Mouse (Mus musculus): Measurements from ENCODE around the gene Nrcam. TPM values are rescaled to one million over a fixed set of nuclear protein-coding genes. Genes with fewer than 3 reads are reported as not detected.
"Not testable (repeated sequence)": the region's sequence is repeated elsewhere in the genome, so short reads cannot be mapped to it uniquely, and the experiment has no call there.

Nrcam gene
- total RNA-seq (2021), result 1 to 10 TPM; 2.5 to 3.7 TPM
- long read RNA-seq, experiment 1, result 0 reads
- long read RNA-seq, experiment 2, result 0 reads

DNA sequence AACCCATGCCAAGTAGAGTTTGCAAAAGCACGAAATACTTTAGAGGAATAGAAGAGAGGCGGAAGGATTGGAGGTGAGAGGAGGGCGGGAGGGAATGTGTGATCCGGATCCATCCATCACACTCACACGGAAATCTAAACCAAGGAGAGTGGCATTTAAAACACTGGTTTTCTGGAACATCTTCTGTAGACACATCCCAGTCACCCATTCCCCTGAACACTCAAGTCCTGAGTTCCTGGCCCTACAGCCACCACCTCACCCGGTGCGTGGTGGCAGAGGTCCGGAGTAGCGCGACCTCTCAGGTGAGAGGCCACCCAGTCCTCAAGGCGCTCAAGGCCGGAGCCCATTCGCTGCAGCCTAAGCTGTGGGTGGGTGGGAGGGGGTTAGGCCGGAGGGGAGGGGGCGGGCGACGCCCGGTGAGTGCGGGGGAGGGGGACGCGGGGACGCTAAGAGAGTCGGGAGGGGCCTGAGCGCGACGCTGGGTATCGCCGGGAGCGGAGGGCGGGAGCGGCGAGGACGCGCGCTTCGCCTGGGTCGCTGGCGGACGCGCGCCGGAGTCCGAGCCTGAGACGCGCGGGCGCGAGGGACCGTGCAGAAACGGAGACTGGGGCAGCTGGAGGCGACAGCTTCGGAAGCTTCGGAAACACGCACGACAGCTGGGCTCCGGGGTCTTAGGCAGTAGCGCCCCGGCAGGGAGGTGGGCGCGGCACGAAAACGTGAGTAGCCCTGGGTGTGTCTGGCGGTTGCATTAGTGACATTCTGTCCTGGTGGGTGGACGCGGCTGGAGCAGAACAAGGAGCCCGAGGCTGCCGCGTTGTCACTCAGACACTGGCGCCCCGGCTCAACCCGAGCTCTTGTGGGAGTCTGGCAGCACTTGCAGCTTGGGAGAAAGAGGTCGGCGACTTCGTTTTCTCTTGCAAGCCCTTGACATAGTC is at the start of gene Nrcam:
Nrcam (plus strand) TSS at position 505 of the 935 bp plus-strand sequence.
- DNase-seq, result peak; percentile 60 to 62

DNA sequence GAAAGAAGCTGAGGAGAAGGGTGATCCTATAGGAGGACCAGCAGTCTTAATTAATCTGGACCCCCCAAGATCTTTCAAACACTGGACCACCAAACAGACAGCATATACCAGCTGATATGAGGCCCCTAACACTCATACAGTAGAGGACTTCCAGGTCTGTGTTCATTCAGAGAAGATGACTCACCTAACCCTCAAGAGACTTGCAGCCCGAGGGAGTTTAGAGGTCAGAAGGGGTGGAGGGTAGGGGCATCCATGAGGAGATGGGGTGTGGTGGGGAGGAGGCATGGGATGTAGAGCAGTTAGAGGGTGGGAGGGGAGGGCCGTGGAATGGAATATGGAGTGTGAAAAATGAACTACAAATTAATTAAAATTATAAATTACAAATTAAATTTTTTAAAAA is 48.5 kb upstream of the Nrcam start:
- not testable (repeated sequence) for DNase-seq

DNA sequence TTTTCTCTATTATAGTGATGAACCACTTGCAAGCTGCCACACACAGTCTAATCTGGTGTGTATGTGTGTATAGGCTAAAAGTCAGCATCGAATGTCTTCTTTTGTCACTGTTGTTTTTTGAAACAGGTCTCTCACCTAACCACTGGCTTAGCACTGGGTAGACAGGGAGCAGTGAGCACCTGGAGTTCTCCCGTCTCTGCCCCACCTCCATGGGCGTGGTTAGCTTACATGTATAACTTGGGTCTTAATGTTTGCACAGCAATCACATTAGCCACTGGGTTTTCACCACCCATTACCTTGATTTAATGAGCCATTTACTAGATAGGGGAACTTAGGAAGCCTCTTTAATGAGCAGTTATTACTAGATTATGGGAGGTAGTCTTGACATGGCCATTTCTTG is 47.2 kb upstream of the Nrcam start:
- no peak for DNase-seq

DNA sequence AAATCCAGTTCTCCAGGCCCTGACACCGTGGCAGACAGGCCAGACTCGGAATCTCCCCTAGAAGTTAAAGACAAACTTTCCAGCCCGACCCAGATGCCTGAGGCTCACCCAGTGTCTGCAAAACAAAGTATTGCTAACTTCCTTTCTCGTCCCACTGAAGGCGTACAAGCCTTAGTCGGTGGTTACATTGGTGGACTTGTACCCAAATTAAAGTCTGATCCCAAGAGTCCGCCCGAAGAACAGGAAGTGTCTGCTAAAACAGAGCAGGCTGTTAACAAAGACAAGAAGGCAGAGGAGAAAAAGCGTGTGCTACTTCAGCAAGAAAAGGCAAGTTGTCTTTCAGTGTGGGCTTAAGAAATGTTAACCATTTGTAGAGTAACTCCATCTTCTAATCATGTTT is 45.3 kb upstream of the Nrcam start:
- no peak for DNase-seq

DNA sequence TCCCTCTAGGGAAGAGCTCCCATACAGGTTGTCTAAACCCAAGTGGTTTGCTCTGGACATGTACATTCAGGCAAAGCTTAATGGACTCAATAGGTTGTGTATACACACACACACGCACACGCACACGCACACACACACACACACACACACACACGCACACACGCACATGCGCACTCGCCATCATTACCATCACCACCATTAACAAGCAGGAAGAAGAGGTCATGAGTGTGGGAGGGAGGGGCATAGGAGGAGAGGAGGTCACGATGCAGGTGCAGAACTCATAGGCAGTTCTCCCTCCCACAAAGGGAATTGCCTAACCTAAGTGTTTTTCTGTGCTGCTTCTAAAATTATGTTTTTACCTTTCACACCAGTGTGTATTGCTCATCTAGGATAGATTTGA is 41.7 kb upstream of the Nrcam start:
- DNase-seq, result no peak

DNA sequence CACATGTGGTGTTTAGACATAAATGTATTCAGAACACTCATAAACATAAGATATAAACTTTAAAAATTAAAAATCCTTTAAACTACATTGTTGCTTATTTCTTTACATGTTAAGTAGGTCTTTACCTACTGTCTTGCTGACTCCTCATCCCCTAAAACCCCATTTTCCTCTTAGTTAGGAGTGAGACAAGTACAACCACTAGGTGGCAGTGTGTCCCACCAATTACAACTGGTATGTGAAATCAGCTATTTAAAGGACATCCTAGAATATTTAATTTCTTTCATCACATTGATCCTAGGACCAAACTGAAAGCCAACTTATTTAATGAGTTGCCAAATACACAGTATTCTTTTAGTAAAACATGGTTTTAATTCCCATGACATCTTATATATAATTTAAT is 36.4 kb upstream of the Nrcam start:
- peak; percentile 52 to 71 for DNase-seq

DNA sequence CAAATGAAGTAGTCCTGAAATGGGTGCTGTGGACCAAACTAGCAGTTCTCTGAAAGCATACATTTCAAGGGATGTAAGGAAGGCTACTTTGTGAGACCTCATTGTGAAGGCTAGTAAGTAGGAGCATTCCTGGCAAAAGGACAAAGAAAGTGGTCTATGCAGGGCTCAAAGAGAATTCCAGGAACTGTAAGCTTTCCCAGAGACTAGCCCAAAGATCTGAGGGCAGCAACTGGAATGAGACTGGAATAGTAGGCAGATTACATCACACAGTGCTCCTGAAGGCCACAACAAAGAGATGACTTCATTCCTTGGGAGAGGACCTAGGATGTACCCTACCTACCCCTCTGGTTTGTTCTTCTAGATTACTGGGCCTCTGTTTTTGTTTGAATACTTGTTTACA is 27.9 kb upstream of the Nrcam start:
- no peak for DNase-seq

DNA sequence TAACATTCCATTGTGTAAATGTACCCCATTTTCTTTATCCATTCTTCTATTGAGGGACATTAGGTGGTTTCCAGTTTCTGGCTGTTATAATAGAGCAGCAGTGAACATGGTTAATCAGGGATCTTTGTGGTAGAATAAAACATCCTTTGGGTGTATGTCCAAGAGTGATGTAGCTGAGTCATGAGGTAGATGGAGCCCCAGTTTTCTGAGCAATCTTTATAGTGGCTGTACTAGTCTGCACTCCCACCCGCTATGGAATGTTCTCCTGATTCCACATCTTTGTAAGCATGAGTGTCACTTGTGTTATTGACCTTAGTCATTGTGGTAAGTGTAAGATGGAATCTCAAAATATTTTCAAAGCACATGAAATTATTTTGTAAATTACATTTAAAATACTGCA is 24.7 kb upstream of the Nrcam start:
- DNase-seq, result no peak

DNA sequence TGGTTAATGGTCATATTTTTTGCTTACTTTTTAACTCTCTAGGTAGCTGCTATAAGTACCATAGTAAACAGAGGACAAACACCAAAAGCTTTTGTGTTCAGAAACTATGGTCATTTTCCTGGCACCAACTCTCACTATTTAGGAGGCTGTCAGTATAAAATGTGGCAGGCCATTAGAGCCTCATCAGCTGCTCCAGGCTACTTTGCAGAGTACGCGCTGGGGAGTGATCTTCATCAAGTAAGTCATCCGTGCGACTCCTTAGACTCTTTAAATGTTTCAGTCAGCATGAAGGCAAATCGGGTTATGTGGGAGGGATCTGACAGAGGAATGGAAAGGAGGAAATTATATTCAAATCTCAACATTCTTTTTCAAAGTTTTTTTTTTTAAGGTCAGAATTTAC is 23.8 kb upstream of the Nrcam start:
- DNase-seq, result no peak

DNA sequence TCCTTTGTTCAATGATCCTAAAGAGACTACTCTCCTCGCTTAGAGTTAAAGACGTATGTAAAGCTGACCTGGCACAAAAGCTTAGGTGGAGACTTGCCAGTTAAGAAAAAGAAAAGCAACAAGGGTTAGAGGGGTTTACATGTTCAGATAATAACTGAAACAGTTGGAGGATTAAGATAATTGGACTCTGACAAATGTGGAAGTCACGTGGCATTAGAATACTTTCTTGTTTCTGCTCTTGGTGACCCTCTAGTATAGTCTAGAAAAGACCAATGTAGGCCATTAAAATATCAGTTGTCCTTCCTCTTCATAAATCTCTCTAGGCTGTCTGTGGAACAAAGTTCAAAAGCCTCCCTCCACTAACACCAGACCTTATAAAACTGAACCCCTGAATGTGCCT is 20.5 kb upstream of the Nrcam start:
- DNase-seq, result no peak

DNA sequence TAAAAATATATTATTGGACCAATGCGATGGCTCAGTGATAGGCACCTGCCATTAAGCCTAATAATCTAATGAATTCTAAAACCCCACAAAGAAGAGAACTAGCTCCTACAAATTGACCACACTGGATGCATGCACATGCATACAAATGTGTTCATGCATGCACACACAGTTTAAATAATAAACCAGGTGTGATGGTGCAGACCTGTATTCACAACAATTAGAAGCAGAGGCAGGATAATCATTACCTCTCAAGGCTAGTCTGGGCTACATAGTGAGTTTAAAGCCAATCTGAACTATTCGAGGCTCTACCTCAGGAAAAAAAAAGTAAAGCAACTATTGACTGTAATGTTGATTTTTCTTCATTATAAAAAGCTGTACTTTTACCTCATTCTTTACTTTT is 13.5 kb upstream of the Nrcam start:
- no peak for DNase-seq

DNA sequence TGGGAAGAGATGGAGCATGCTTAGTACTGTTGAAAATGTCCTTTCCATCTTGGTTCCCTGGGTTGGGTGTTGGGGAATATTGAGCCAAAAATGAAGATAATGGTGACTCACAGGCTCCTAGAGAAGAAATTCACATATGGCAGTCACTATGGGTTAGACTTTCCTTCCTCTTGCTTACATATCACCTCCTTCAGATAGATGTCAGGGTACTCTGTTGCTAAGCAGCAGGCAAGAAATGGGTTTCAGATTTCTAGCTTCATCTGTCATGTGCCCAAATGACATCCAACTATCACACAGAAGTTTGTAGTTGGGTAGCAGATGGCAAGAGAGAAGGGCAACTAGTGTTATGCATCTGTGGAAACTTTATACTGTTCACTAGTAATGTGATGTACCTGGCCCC is 3.6 kb upstream of the Nrcam start:
- DNase-seq, result no peak

DNA sequence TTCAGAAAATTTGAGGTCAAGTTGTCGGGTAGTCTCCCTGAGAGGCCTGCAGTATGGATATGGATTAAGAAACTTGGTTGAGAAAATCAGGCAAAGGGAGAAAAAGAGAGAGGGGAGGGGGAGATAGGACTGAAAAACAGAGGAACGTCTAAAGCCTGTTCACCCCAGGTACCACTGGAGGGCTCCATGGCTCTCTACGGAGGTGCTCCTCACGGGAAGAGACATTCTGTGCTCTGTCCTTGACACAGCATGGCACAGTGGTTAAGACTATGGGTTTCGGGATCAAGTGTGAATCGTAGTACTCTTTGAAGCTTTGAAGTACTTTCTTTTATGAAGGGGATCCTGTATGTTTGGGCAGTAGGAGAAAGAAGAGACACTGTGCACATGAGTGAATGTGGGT is 1.2 kb upstream of the Nrcam start:
- peak in 1 of 2 experiments; percentile 7 for DNase-seq

DNA sequence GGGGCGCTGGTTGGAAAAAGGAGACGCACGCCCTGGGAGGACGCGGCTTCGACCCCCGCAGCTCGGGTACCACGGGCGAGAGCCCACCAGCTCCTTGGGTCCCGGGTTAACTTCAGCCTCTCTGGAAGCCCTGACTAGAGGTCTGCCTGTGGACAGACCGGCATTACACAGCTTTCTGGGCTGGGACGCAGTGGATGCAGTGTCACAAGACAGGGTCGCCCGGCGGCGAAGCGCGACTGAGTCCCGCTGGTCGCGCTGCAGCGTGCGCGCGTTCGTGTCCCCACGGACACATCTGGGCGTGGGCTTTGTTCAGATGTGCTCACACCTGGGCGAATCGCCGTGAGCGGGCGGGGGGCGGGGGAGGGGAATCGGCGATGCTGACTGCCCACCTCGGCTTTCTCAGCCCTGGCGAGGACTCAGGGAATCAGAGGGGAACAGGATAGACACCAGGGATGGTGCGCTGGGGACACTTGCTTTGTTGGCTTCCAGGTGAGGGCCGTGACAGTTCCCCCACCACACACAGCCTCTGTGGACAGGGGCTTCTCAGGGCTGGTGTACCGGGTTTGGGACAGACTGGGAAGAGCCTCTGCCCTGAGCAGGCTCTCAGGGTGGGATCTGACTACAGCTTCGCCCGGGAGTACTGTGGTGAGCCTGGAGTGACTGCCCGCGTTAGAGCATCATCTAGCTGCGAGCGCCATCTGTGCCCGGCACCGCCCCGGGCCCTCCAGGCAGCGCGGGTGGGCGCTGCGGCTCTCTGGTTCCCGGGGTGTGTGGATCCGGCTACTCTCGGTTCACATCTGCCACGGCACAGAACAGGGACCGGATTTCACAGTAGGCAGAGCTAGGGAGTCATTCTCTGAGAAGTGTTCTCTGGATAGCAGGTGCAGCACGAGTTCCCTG is 881 bp downstream of the Nrcam start:
- DNase-seq, result peak; percentile 10 to 13

DNA sequence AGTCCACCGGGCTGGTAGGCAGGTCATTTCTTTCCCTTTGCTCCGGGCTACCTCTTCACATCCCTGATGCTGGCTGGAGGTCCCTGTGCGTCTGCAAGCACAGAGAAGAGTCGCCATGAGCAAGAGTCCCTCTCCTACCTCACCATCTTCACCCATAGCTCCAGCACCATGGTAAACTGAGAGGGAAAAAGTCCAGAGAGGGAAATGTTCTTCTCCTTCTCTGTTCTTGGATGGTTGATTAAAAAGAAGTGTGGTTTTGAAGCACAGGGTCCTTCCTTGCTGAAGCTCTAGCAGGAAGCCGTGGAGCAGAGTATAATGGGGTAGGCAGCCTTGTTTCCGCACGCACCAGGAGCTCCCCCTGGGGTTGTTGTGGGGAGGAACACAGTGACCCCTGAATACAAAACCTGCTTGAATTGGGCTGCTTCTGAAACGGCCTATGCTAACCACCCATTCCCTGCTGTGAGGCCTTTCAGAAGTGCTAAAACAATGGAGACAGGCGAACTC is 1.6 kb downstream of the Nrcam start:
- no peak for DNase-seq

DNA sequence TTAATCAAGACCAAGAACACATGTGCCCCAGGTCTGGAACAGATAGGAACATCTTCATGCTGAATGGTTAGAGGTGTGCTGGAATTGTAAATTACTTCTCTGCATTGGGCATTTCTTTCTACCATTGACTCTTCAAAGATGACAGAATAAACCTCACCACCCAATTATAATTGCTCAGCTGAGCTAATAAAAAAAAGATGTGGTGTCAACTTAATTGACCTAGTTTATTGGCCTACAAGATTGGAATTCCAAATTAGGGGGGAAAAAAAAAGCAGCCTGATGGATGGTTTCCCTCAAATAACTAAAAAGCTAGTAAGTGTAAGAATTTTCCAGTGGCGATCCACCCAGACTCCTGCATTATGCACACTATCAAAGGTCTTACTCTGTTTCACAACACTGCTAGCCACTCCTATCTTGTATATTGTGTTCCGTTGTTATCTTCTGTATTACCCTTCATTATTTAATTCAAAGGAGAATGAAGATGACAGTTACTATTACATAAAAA is 8.5 kb downstream of the Nrcam start:
- no peak for DNase-seq

DNA sequence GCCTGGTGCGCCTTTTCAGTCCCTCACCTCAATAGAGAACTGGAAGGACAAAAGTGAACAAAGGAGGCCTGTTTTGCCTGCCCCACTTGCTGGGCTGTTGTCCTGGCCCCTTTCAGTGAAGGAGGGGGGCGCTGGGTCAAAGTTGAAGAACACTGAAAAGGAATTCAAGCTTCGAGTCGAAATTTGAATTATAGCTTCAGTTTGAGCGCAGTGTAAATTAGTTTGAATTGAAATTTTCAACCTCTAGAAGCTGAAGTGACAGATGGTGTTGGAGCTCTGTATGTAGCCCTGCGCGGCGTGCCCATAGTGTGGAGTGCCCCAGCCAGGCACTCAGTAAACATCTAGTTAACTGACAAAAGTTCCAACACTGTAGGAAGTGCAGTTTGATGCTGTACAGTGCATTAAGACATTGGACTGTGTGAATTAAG is 9.5 kb downstream of the Nrcam start:
- DNase-seq, result no peak

DNA sequence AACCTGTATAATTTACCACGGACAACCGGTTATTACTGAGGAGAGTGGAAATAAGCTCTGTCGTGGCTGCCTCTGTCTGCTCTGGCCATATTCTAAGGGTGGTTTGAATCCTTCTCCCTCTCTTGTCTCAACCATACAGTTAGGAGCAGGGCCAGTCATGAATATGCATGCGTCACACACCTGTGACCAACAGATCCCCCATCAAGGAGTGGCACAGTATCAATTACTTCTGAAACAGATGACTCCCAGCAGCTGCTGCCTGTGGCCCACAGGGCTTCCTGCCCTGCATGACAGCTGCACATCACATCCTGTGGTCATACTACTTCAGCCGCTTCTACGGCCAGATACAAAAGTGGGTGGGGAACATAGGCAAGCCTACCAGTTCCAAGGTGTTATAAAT is 15.4 kb downstream of the Nrcam start:
- no peak for DNase-seq

DNA sequence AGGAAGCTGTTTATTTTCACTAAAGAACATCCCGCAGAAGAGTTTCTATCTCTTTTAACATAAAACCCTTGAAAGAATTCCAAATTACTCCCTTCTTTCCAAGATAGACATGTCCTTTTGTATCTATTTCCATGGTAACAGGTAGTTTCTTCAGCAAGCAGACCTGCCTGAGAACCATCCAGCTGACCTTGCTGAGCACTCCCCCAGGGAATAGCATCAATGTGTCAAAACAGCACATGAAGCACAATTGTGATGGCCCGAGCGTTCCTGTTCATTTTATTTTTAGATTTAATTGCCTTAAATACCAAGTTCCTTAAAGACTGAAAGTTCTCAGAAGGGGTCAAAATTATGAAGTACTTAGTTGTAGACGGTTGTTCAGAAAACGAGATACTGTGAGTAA is 16.6 kb downstream of the Nrcam start:
- no peak for DNase-seq

DNA sequence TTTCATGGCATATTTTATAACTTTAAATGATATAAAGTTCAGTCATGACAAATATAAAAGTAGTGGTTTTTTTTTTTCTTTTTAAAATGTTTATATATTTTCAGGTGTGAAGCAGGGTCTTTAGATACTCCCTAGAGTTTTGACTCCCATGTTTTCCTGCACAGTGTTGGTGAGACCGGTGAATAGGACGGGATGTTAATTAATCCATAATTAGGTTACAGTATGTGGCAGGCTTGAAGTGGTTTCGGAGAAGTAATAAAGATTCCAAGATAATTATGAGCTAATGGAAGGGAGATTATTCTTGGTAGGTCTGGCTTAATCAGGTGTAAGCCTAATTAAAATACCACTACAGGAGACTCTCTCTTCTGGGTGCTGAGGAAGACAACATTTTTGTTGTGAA is 17.5 kb downstream of the Nrcam start:
- DNase-seq, result no peak

DNA sequence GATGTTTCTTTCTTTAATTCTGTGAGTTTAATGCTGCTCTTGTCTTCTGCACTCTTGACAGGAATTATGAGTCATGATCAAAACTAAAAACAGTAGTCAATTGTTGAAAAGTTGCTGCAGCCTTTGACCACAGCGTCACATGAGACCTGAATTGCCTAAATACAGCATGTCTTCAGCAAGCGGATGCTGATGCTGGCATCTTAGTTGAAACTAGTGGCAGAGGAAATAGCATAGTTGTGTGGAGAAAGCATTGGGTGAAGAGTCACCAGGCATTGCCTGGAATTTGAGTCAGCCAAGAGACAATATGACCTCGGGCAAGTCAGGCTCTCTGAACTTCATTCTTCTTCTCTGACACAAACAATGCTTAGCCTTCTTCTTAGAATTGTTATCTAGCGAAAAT is 26.4 kb downstream of the Nrcam start:
- peak in 1 of 2 experiments; percentile 1 for DNase-seq

DNA sequence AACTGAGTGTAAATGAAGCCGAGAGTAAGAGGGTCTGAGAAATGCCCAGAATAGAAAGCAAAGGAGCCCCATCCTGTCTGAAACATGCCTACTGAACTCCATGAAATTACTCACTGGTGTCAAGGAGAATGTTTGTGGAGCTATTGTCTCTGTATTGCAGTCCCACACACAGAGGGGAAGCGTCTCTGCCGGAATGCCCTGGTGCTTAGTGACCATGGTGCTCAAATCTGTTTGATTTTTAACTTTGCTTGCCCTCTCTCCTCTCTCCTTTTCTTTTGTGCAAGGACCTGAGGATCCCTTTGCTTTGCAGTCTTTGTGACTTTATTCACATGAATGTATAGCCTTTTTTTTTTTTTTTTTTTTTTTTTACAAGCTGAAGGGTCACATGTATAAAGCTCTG is 28.8 kb downstream of the Nrcam start:
- DNase-seq, result no peak

DNA sequence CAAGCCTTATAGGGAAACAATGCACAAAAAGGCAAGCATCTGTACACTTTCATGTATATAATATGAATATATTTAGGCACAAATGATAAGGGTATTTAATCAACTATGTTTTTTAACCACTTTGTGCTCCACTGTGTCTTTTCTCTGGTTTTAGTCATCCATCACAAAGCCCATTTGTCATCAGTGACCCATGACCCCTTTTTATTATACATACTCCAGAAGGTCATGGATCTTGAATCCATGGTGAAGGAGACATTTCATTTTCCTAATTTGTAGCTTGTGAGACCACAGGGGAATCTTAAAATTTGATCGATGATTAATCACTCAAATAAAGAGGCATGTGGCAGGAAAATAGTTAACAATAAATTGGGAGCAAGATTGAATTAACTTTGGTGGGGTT is 29.2 kb downstream of the Nrcam start:
- no peak for DNase-seq
